ENCODE assay signal across 18 mouse cellular contexts in genomic region chr3:92263462-92263861, GRCm38 (mm10). TPM values are rescaled to one million over a fixed set of nuclear protein-coding genes. Genes with fewer than 3 reads are reported as not detected.
DNase-seq lines count a peak whose midpoint lies in the region; ATAC-seq and TF ChIP-seq lines count a peak whose summit lies in the region.
"Not testable (repeated sequence)": the region's sequence is repeated elsewhere in the genome, so short reads cannot be mapped to it uniquely, and the experiment has no call there.
"Had no signal": no experiment of that assay in that cellular context is flagged by ENCODE, and none has a peak within 500 bp of the region (broad histone marks: within the 10 kb centered on the region; RNA-seq: fewer than 3 reads in every experiment).

No protein-coding gene starts in this region.

- H3K9ac ChIP-seq in embryonic facial prominence, embryonic 13.5 days; heart, embryonic 12.5 days; hindbrain, embryonic 14.5 days; intestine, embryonic 16.5 days (ENCODE audit: low read depth, low read length); kidney, postnatal 0 days (ENCODE audit: low read depth, low read length); lung, embryonic 14.5 days; neural tube, embryonic 14.5 days (replicated peaks; ENCODE audit: low read depth, low read length): not testable (repeated sequence)

- not testable (repeated sequence) for TF ChIP-seq CTCF in kidney, postnatal 0 days (IDR thresholded peaks at IDR 0.05; ENCODE audit: low read depth); lung, embryonic 14.5 days (IDR thresholded peaks at IDR 0.05; ENCODE audit: low read depth)

- H3K4me3 ChIP-seq in embryonic facial prominence, embryonic 13.5 days; heart, embryonic 12.5 days; hindbrain, embryonic 14.5 days (replicated peaks; ENCODE audit: low read length); intestine, embryonic 16.5 days (ENCODE audit: low read length); kidney, postnatal 0 days (replicated peaks; ENCODE audit: low read depth, low read length); lung, embryonic 14.5 days (ENCODE audit: low read depth, low read length); neural tube, embryonic 14.5 days (ENCODE audit: low read depth, low read length): not testable (repeated sequence)

- no CpG with 5 or more reads among the region's 2 CpGs for WGBS in embryonic facial prominence, embryonic 13.5 days
- no CpG with 5 or more reads among the region's 2 CpGs for WGBS in heart, embryonic 12.5 days
- WGBS in hindbrain, embryonic 14.5 days: no CpG with 5 or more reads among the region's 2 CpGs
- no CpG with 5 or more reads among the region's 2 CpGs for WGBS in intestine, embryonic 16.5 days
- WGBS in kidney, postnatal 0 days: no CpG with 5 or more reads among the region's 2 CpGs
- no CpG with 5 or more reads among the region's 2 CpGs for WGBS in lung, embryonic 14.5 days
- no CpG with 5 or more reads among the region's 2 CpGs for WGBS in neural tube, embryonic 14.5 days

- not testable (repeated sequence) for DNase-seq in hindbrain, embryonic 14.5 days (ENCODE audit: low spot score); kidney, postnatal 0 days (ENCODE audit: low spot score); lung, embryonic 14.5 days

- not testable (repeated sequence) for H3K4me1 ChIP-seq in embryonic facial prominence, embryonic 13.5 days; heart, embryonic 12.5 days (replicated peaks); hindbrain, embryonic 14.5 days (replicated peaks; ENCODE audit: control insufficient read depth, insufficient read depth, low read length); intestine, embryonic 16.5 days (ENCODE audit: control insufficient read depth, insufficient read depth, low read length); kidney, postnatal 0 days (replicated peaks; ENCODE audit: insufficient read depth, low read length); lung, embryonic 14.5 days (ENCODE audit: insufficient read depth); neural tube, embryonic 14.5 days (ENCODE audit: control insufficient read depth, insufficient read depth, low read length)

- H3K4me2 ChIP-seq in embryonic facial prominence, embryonic 13.5 days; heart, embryonic 12.5 days; hindbrain, embryonic 14.5 days (replicated peaks); intestine, embryonic 16.5 days (ENCODE audit: low read depth, low read length); kidney, postnatal 0 days (ENCODE audit: low read length); lung, embryonic 14.5 days; neural tube, embryonic 14.5 days (ENCODE audit: low read depth, low read length): not testable (repeated sequence)

- peak; percentile 49; the same call in 1 of the 2 replicates for ATAC-seq in embryonic facial prominence, embryonic 13.5 days (ENCODE audit: insufficient number of reproducible peaks, insufficient read depth, low FRiP score, low TSS enrichment, low read depth)
- 0 out of 2 replicates have a peak, but pooled peaks have one; percentile 29 for ATAC-seq in heart, embryonic 12.5 days (ENCODE audit: insufficient number of reproducible peaks, low FRiP score)
- ATAC-seq in hindbrain, embryonic 14.5 days (ENCODE audit: low FRiP score): 0 out of 2 replicates have a peak, but pooled peaks have one; percentile 33
- 0 out of 2 replicates have a peak, but pooled peaks have one; percentile 54 for ATAC-seq in intestine, embryonic 16.5 days
- ATAC-seq in kidney, postnatal 0 days (replicated peaks; ENCODE audit: low FRiP score, low read depth): peak; percentile 57
- ATAC-seq in lung, embryonic 14.5 days (ENCODE audit: insufficient read depth): peak; percentile 49; the same call in 1 of the 2 replicates
- ATAC-seq in neural tube, embryonic 14.5 days (ENCODE audit: low read depth): 0 out of 2 replicates have a peak, but pooled peaks have one; percentile 19

- H3K27ac ChIP-seq in embryonic facial prominence, embryonic 13.5 days; heart, embryonic 12.5 days (ENCODE audit: poor library complexity, severe bottlenecking); hindbrain, embryonic 14.5 days; intestine, embryonic 16.5 days (ENCODE audit: low read length); kidney, postnatal 0 days; lung, embryonic 14.5 days (ENCODE audit: low read depth); neural tube, embryonic 14.5 days (ENCODE audit: low read depth, low read length): not testable (repeated sequence)

- H3K36me3 ChIP-seq in embryonic facial prominence, embryonic 13.5 days; heart, embryonic 12.5 days; hindbrain, embryonic 14.5 days (replicated peaks; ENCODE audit: control insufficient read depth, insufficient read depth); intestine, embryonic 16.5 days (ENCODE audit: control insufficient read depth, insufficient read depth, low read length); kidney, postnatal 0 days (ENCODE audit: insufficient read depth, low read length); lung, embryonic 14.5 days (ENCODE audit: insufficient read depth); neural tube, embryonic 14.5 days (ENCODE audit: control insufficient read depth, insufficient read depth, low read length): not testable (repeated sequence)

- H3K27me3 ChIP-seq in embryonic facial prominence, embryonic 13.5 days; heart, embryonic 12.5 days (replicated peaks); hindbrain, embryonic 14.5 days (ENCODE audit: control insufficient read depth, insufficient read depth, low read length); intestine, embryonic 16.5 days (replicated peaks; ENCODE audit: control insufficient read depth, insufficient read depth, low read length); kidney, postnatal 0 days (ENCODE audit: insufficient read depth, low read length); lung, embryonic 14.5 days (ENCODE audit: insufficient read depth, low read length); neural tube, embryonic 14.5 days (ENCODE audit: control insufficient read depth, insufficient read depth, low read length): not testable (repeated sequence)

- H3K9me3 ChIP-seq in embryonic facial prominence, embryonic 13.5 days; heart, embryonic 12.5 days (replicated peaks); hindbrain, embryonic 14.5 days (ENCODE audit: control insufficient read depth, low read length); intestine, embryonic 16.5 days (ENCODE audit: control insufficient read depth, low read length); kidney, postnatal 0 days (replicated peaks; ENCODE audit: low read length); lung, embryonic 14.5 days (ENCODE audit: low read depth, low read length); neural tube, embryonic 14.5 days (ENCODE audit: control insufficient read depth, low read length): not testable (repeated sequence)

RNA-seq across cellular contexts. Expression of gene Sprr2a3, which starts 21.8 kb away (rescaled TPM):
- polyA plus RNA-seq in embryonic facial prominence, embryonic 13.5 days (2015; fragmentation: Nextera tagmentation; extraction: Ambion mirVana): 0.56 TPM in 1 of 2 replicates, not detected in the other
- not detected in 2 replicates for polyA plus RNA-seq in heart, embryonic 12.5 days (2016; fragmentation: Nextera tagmentation; extraction: Ambion mirVana)
- polyA plus RNA-seq in hindbrain, embryonic 14.5 days (2014; fragmentation: Nextera tagmentation; extraction: Ambion mirVana): not detected in 2 replicates
- polyA plus RNA-seq in intestine, embryonic 16.5 days (2015; fragmentation: Nextera tagmentation; extraction: Ambion mirVana): 15.2 and 18.4 TPM in 2 replicates
- 1.2 and 6.0 TPM in 2 replicates for polyA plus RNA-seq in kidney, postnatal 0 days (2015; fragmentation: Nextera tagmentation; extraction: Ambion mirVana)
- polyA plus RNA-seq in lung, embryonic 14.5 days (2014; fragmentation: Nextera tagmentation; extraction: Ambion mirVana): not detected in 2 replicates
- polyA plus RNA-seq in neural tube, embryonic 14.5 days (2014; fragmentation: Nextera tagmentation; extraction: Ambion mirVana): not detected in 2 replicates
- polyA plus RNA-seq: activated CD4-positive, CD25-positive, alpha-beta regulatory T cell, adult 4 months; cortical plate, adult 2 months; embryonic facial prominence, embryonic 10.5 days; embryonic facial prominence, embryonic 14.5 days; forebrain, embryonic 10.5 days; forebrain, embryonic 14.5 days; forebrain, postnatal 0 days; frontal cortex, adult 2 months; heart, embryonic 13.5 days; hindbrain, embryonic 13.5 days; hindbrain, postnatal 0 days had no signal

RNA-seq across cellular contexts. Expression of gene Sprr2a2, which starts 47.7 kb away (rescaled TPM):
- 21.6 TPM in 1 of 2 replicates, not detected in the other for polyA plus RNA-seq in embryonic facial prominence, embryonic 13.5 days (2015; fragmentation: Nextera tagmentation; extraction: Ambion mirVana)
- polyA plus RNA-seq in heart, embryonic 12.5 days (2016; fragmentation: Nextera tagmentation; extraction: Ambion mirVana): 0.64 and 0.66 TPM in 2 replicates
- polyA plus RNA-seq in hindbrain, embryonic 14.5 days (2014; fragmentation: Nextera tagmentation; extraction: Ambion mirVana): not detected in 2 replicates
- polyA plus RNA-seq in intestine, embryonic 16.5 days (2015; fragmentation: Nextera tagmentation; extraction: Ambion mirVana): 161 and 190 TPM in 2 replicates
- 9.6 and 27.3 TPM in 2 replicates for polyA plus RNA-seq in kidney, postnatal 0 days (2015; fragmentation: Nextera tagmentation; extraction: Ambion mirVana)
- polyA plus RNA-seq in lung, embryonic 14.5 days (2014; fragmentation: Nextera tagmentation; extraction: Ambion mirVana): 1.0 and 1.3 TPM in 2 replicates
- not detected in 2 replicates for polyA plus RNA-seq in neural tube, embryonic 14.5 days (2014; fragmentation: Nextera tagmentation; extraction: Ambion mirVana)
- polyA plus RNA-seq: activated CD4-positive, CD25-positive, alpha-beta regulatory T cell, adult 4 months; embryonic facial prominence, embryonic 10.5 days; forebrain, embryonic 10.5 days; forebrain, embryonic 14.5 days; forebrain, postnatal 0 days; hindbrain, embryonic 13.5 days; hindbrain, postnatal 0 days had no signal

RNA-seq across cellular contexts. Expression of gene Sprr2a1, which starts 47.9 kb away (rescaled TPM):
- polyA plus RNA-seq in embryonic facial prominence, embryonic 13.5 days (2015; fragmentation: Nextera tagmentation; extraction: Ambion mirVana): 0.26 TPM in 1 of 2 replicates, not detected in the other
- polyA plus RNA-seq in heart, embryonic 12.5 days (2016; fragmentation: Nextera tagmentation; extraction: Ambion mirVana): not detected in 2 replicates
- polyA plus RNA-seq in hindbrain, embryonic 14.5 days (2014; fragmentation: Nextera tagmentation; extraction: Ambion mirVana): not detected in 2 replicates
- polyA plus RNA-seq in intestine, embryonic 16.5 days (2015; fragmentation: Nextera tagmentation; extraction: Ambion mirVana): 3.6 and 4.3 TPM in 2 replicates
- 0.05 and 0.50 TPM in 2 replicates for polyA plus RNA-seq in kidney, postnatal 0 days (2015; fragmentation: Nextera tagmentation; extraction: Ambion mirVana)
- polyA plus RNA-seq in lung, embryonic 14.5 days (2014; fragmentation: Nextera tagmentation; extraction: Ambion mirVana): not detected in 2 replicates
- polyA plus RNA-seq in neural tube, embryonic 14.5 days (2014; fragmentation: Nextera tagmentation; extraction: Ambion mirVana): not detected in 2 replicates
- polyA plus RNA-seq: activated CD4-positive, CD25-positive, alpha-beta regulatory T cell, adult 4 months; cortical plate, adult 2 months; embryonic facial prominence, embryonic 10.5 days; embryonic facial prominence, embryonic 14.5 days; forebrain, embryonic 10.5 days; forebrain, embryonic 14.5 days; forebrain, postnatal 0 days; frontal cortex, adult 2 months; heart, embryonic 13.5 days; hindbrain, embryonic 13.5 days; hindbrain, postnatal 0 days had no signal

RNA-seq across cellular contexts. Expression of gene Sprr2b, which starts 53.0 kb away (rescaled TPM):
- polyA plus RNA-seq in embryonic facial prominence, embryonic 13.5 days (2015; fragmentation: Nextera tagmentation; extraction: Ambion mirVana): not detected in 2 replicates
- polyA plus RNA-seq in heart, embryonic 12.5 days (2016; fragmentation: Nextera tagmentation; extraction: Ambion mirVana): not detected in 2 replicates
- 0.27 TPM in 1 of 2 replicates, not detected in the other for polyA plus RNA-seq in hindbrain, embryonic 14.5 days (2014; fragmentation: Nextera tagmentation; extraction: Ambion mirVana)
- polyA plus RNA-seq in intestine, embryonic 16.5 days (2015; fragmentation: Nextera tagmentation; extraction: Ambion mirVana): not detected in 2 replicates
- polyA plus RNA-seq in kidney, postnatal 0 days (2015; fragmentation: Nextera tagmentation; extraction: Ambion mirVana): not detected in 2 replicates
- polyA plus RNA-seq in lung, embryonic 14.5 days (2014; fragmentation: Nextera tagmentation; extraction: Ambion mirVana): not detected in 2 replicates
- not detected in 2 replicates for polyA plus RNA-seq in neural tube, embryonic 14.5 days (2014; fragmentation: Nextera tagmentation; extraction: Ambion mirVana)
- polyA plus RNA-seq: activated CD4-positive, CD25-positive, alpha-beta regulatory T cell, adult 4 months; cortical plate, adult 2 months; embryonic facial prominence, embryonic 10.5 days; embryonic facial prominence, embryonic 14.5 days; forebrain, embryonic 10.5 days; forebrain, embryonic 14.5 days; forebrain, postnatal 0 days; frontal cortex, adult 2 months; heart, embryonic 13.5 days; hindbrain, embryonic 13.5 days had no signal
